Mouse (Mus musculus) limb, embryonic 14.5 days (tissue): Measurements from ENCODE around the gene Nfkbia. TPM values are rescaled to one million over a fixed set of nuclear protein-coding genes. Genes with fewer than 3 reads are reported as not detected.

Experiments
- ATAC-seq: fragments of 200-750 bp; cut with Nextera tagmentation; 2 replicates; pipeline ENCODE4 v1.8.0; 2017; ENCODE audit warnings: low read depth, moderate number of reproducible peaks, moderate TSS enrichment; ENCODE audit not compliant: low FRiP score
- DNase-seq: peaks from one replicate; pipeline ENCODE4 v3.0.0-alpha.2; 2015; ENCODE audit warnings: low spot score
- H3K27ac ChIP-seq: fragments of 300-500 bp; sonication (generic); replicated peaks from 2 replicates; pipeline ENCODE4 v1.5.1; 2014; ENCODE audit warnings: low read depth, mild to moderate bottlenecking, low read length, moderate library complexity, mixed read lengths
- H3K27me3 ChIP-seq: fragments of 300-500 bp; sonication (generic); 2 replicates; pipeline ENCODE4 v1.6.1; 2014; ENCODE audit warnings: low read length, mixed read lengths; ENCODE audit not compliant: control insufficient read depth, insufficient read depth
- H3K36me3 ChIP-seq: fragments of 300-500 bp; sonication (generic); 2 replicates; pipeline ENCODE4 v1.6.1; 2014; ENCODE audit warnings: mild to moderate bottlenecking, low read length, moderate library complexity, mixed read lengths; ENCODE audit not compliant: control insufficient read depth, insufficient read depth
- H3K4me1 ChIP-seq: fragments of 300-500 bp; sonication (generic); 2 replicates; pipeline ENCODE4 v1.6.1; 2014; ENCODE audit warnings: antibody characterized with exemption, low read length, mixed read lengths; ENCODE audit not compliant: control insufficient read depth, insufficient read depth
- H3K4me2 ChIP-seq: fragments of 300-500 bp; sonication (generic); replicated peaks from 2 replicates; pipeline ENCODE4 v1.6.1; 2014; ENCODE audit warnings: low read depth, mild to moderate bottlenecking, low read length, moderate library complexity; ENCODE audit not compliant: severe bottlenecking
- H3K4me3 ChIP-seq: fragments of 300-500 bp; sonication (generic); replicated peaks from 2 replicates; pipeline ENCODE4 v1.5.1; 2014; ENCODE audit warnings: low read length
- H3K9ac ChIP-seq: fragments of 300-500 bp; sonication (generic); 2 replicates; pipeline ENCODE4 v1.6.1; 2014; ENCODE audit warnings: mild to moderate bottlenecking, low read depth, low read length, moderate library complexity; ENCODE audit not compliant: severe bottlenecking
- H3K9me3 ChIP-seq: fragments of 300-500 bp; sonication (generic); 2 replicates; pipeline ENCODE4 v1.6.1; 2016; ENCODE audit warnings: low read length; ENCODE audit not compliant: control insufficient read depth
- POLR2A ChIP-seq: fragments of 200-500 bp; IDR thresholded peaks from 2 replicates; pipeline ENCODE4 v1.8.0; 2012; ENCODE audit warnings: inconsistent platforms, mild to moderate bottlenecking, moderate library complexity, borderline replicate concordance; ENCODE audit not compliant: insufficient read depth, insufficient read length; ENCODE audit errors: extremely low read depth
- WGBS: fragments of 180-500 bp; shearing (Covaris S2); extraction: QIAGEN DNeasy Blood & Tissue Kit; methylation state at CpG from one replicate; pipeline ENCODE4 v1.1.7; 2014; 5-methylcytosine and 5-hydroxymethylcytosine counted together
- polyA plus RNA-seq, 2 experiments: library from polyadenylated mRNA; depleted of rRNA in 1 of 2; stranded (reverse) in 1 of 2; unstranded in 1 of 2; fragments of >200 nt; fragmentation: Nextera tagmentation in 1 of 2; extraction: Ambion mirVana in 1 of 2; gene quantifications; 2 replicates each; pipeline versions ENCODE4 v1.2.1 to v1.2.3; 2012 to 2014

Nfkbia gene
- polyA plus RNA-seq, 2 experiments, result 76.0 to 111 TPM

GRCm38 (mm10) chr12:55463992-55464845 is 28.2 kb downstream of the Nfkbia start:
- 0 out of 2 replicates have a peak overlapping the region, but pooled peaks have one; percentile 20 for H3K4me2 ChIP-seq
- no peak overlapping the region for H3K9ac ChIP-seq
- WGBS, result 23% methylated on average over 16 of the region's 16 CpGs
- H3K4me1 ChIP-seq, result peaks cover 52% of the 10 kb centered on the region
- DNase-seq, result peak; percentile 73
- no peaks in the 10 kb centered on the region for H3K9me3 ChIP-seq
- ATAC-seq, result peak; percentile 60; the same call in 1 of the 2 replicates
- no peak for TF ChIP-seq POLR2A
- H3K27me3 ChIP-seq, result no peaks in the 10 kb centered on the region
- H3K36me3 ChIP-seq, result no peaks in the 10 kb centered on the region
- H3K27ac ChIP-seq, result peak overlapping the region; percentile 49
- H3K4me3 ChIP-seq, result no peak overlapping the region

DNA sequence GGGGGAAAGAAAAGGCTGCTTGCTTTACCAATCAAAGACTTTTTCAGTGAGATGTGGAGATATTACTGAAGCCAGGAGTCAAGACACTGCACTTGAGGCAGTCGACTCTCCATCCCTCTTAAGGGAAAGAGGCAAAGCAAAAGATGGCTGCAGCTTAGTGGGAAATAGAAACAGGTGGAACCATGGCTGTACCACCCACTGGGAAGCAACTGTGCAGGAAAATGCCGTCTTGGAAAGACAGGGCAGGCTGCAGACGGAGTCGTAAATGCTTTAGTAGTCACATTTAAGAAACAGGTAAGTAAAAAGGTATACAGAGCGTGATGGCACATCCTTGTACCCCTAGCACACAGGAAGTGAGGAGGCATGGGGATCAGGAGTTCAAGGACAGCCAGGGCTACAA is 29.4 kb downstream of the Nfkbia start:
- WGBS, result 48% methylated on average over 5 of the region's 5 CpGs
- Histone ChIP-seq H3K4me2 (no peak overlapping the region), H3K4me3 (no peak overlapping the region), H3K27ac (0 out of 2 replicates have a peak overlapping the region, but pooled peaks have one; percentile 15), H3K9me3 (no peaks in the 10 kb centered on the region), H3K4me1 (peaks cover 52% of the 10 kb centered on the region), H3K36me3 (no peaks in the 10 kb centered on the region), H3K27me3 (no peaks in the 10 kb centered on the region), H3K9ac (no peak overlapping the region)
- DNase-seq (no peak), ATAC-seq (no peak)
- TF ChIP-seq POLR2A, result no peak

GRCm38 (mm10) chr12:55462456-55462855 is 30.0 kb downstream of the Nfkbia start:
- no peak for DNase-seq
- no peak overlapping the region for H3K4me3 ChIP-seq
- H3K9ac ChIP-seq, result no peak overlapping the region
- peaks cover 52% of the 10 kb centered on the region for H3K4me1 ChIP-seq
- H3K4me2 ChIP-seq, result no peak overlapping the region
- ATAC-seq, result no peak
- H3K36me3 ChIP-seq, result no peaks in the 10 kb centered on the region
- H3K27ac ChIP-seq, result peak overlapping the region; percentile 67
- H3K9me3 ChIP-seq, result no peaks in the 10 kb centered on the region
- no peaks in the 10 kb centered on the region for H3K27me3 ChIP-seq
- 56% methylated on average over 6 of the region's 6 CpGs for WGBS
- no peak for TF ChIP-seq POLR2A

GRCm38 (mm10) chr12:55461767-55462166 is 30.7 kb downstream of the Nfkbia start:
- H3K36me3 ChIP-seq, result no peaks in the 10 kb centered on the region
- TF ChIP-seq POLR2A, result no peak
- peaks cover 53% of the 10 kb centered on the region for H3K4me1 ChIP-seq
- WGBS, result 30% methylated on average over 6 of the region's 6 CpGs
- H3K27ac ChIP-seq, result peak overlapping the region; percentile 78
- H3K4me2 ChIP-seq, result 0 out of 2 replicates have a peak overlapping the region, but pooled peaks have one; percentile 10
- no peaks in the 10 kb centered on the region for H3K27me3 ChIP-seq
- H3K4me3 ChIP-seq, result no peak overlapping the region
- DNase-seq, result peak; percentile 94
- no peaks in the 10 kb centered on the region for H3K9me3 ChIP-seq
- no peak overlapping the region for H3K9ac ChIP-seq
- peak; percentile 84 for ATAC-seq

GRCm38 (mm10) chr12:55460900-55461299 is 31.5 kb downstream of the Nfkbia start:
- Histone ChIP-seq H3K27ac (peak overlapping the region; percentile 78), H3K9ac (no peak overlapping the region), H3K4me1 (peaks cover 52% of the 10 kb centered on the region), H3K27me3 (no peaks in the 10 kb centered on the region), H3K9me3 (no peaks in the 10 kb centered on the region), H3K4me3 (no peak overlapping the region), H3K4me2 (no peak overlapping the region), H3K36me3 (no peaks in the 10 kb centered on the region)
- DNase-seq (no peak), ATAC-seq (no peak)
- TF ChIP-seq POLR2A, result no peak
- 54% methylated on average over 4 of the region's 4 CpGs for WGBS
